Mouse (Mus musculus) megakaryocyte, embryonic 14.5 days (primary cell): ENCODE measurements at regions not wholly inside any gene's neighbourhood (a gene's known extent, or its start where the extent isn't known, plus 50 kb on each side); places are given as distances from the start of the nearest gene placed in this dataset.

ENCODE experiments used
- FLI1 ChIP-seq: IDR thresholded peaks from 2 replicates; pipeline ENCODE4 v1.6.1; 2012; ENCODE audit warnings: low read length, inconsistent platforms, mixed read lengths
- GATA1 ChIP-seq: IDR thresholded peaks from 3 replicates; pipeline ENCODE4 v1.6.1; 2012; ENCODE audit warnings: mixed read lengths, low read length, inconsistent platforms, borderline replicate concordance

GRCm38 (mm10) chr13:115696197-115696596 lies 594.4 kb upstream of the Itga1 start:
- no peak for TF ChIP-seq GATA1
- no peak for TF ChIP-seq FLI1
